Mouse (Mus musculus): ENCODE data around the gene Mier3. TPM values are rescaled to one million over a fixed set of nuclear protein-coding genes. Genes with fewer than 3 reads are reported as not detected.
"Not testable (repeated sequence)": the region's sequence is repeated elsewhere in the genome, so short reads cannot be mapped to it uniquely, and the experiment has no call there.

Gene Mier3
- total RNA-seq, 2 experiments from 2014 or later: 26.3 to 32.6 TPM

DNA sequence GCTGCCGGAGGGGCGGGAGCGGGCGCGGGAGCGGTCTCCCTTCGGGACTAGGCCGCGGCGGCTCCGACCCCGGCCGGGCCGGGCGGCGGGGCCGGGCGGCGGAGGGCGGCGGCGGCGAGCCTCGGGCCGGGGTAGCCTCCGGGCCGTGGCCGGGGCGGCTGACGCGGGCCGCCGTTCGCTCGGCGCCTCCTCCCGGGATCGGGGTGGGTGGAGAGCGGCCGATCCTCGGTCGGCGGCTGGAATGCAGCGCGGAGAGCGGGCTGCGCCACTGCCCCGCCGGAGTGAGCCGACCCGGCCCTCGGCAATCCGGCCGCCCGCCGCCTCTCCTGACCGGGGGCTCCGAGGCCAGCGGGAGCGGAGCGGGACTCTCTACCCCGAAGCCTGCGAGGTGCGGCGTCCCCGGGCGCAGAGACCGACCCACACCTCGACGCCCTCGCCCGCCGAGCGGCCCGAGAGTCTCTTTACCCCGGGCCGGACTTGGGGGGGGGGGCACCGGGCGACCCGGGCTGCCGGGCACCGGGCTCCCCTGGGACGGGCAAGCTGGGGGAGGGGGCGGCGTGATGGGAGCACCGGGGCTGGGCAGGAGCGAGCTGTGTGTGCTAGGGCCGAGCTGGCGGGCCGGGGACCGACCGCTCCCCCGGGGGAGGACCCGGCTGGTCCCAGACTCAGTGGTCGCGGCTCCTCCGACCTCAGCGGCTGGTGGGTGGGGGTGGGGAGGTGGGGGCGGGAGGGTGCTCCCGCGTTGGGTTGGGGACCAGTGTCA, 5.9 kb downstream of the Mier3 start:
- intact Hi-C loops (cut with DNase I): loop anchor here (1.0 to 5.0 kb wide), 3 partner anchors 36 to 224 kb away; partner anchors contain the start of gene Gpbp1

GRCm38 (mm10) chr13:111687285-111687781, 6.6 kb downstream of the Mier3 start:
- peak; percentile 35 to 68 for DNase-seq (ENCODE audit: low spot score in 2 of 2)
- intact Hi-C loops (cut with DNase I): loop anchor here (5.0 kb wide), 2 partner anchors 35 to 225 kb away; no protein-coding TSS in a partner anchor

More for the DNA sequence above, 5.9 kb downstream of the Mier3 start:
- peak; percentile 3 to 15 for DNase-seq (ENCODE audit: low spot score in 2 of 2)

GRCm38 (mm10) chr13:111703396-111703795, 22.6 kb downstream of the Mier3 start:
- DNase-seq (ENCODE audit: low spot score in 2 of 2): no peak
- intact Hi-C loops (cut with DNase I): no loop called here

- DNase-seq (ENCODE audit: low spot score in 2 of 2); intact Hi-C loops (cut with DNase I): not testable (repeated sequence)
Observed at GRCm38 (mm10) chr13:111703952-111704351, 23.2 kb downstream of the Mier3 start.

GRCm38 (mm10) chr13:111710531-111710930, 29.8 kb downstream of the Mier3 start:
- intact Hi-C loops (cut with DNase I): no loop called here

DNA sequence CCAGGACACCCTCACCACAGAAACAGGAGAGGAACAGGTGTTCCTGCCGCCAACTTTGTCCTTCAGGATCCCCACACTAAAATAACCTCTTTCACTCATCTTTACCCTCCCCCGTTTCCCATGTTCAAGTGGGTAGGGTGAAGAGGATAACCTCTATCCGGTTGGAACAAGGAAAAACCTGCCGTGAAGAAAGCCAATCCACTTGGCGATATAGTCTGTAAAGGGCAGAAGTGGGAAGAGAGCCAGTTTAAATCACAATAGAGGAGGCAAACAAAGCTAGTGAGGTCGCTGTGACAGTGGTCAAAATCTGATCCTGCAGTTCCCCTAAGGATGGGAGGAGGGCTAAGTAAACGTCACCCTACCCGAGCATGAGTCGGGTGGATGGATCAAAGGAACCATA, 38.9 kb downstream of the Mier3 start:
- intact Hi-C loops (cut with DNase I): loop anchor here (5.0 kb wide), 1 partner anchor 32 kb away; no protein-coding TSS in a partner anchor

More at GRCm38 (mm10) chr13:111710531-111710930, 29.8 kb downstream of the Mier3 start:
- no peak for DNase-seq (ENCODE audit: low spot score in 2 of 2)

DNA sequence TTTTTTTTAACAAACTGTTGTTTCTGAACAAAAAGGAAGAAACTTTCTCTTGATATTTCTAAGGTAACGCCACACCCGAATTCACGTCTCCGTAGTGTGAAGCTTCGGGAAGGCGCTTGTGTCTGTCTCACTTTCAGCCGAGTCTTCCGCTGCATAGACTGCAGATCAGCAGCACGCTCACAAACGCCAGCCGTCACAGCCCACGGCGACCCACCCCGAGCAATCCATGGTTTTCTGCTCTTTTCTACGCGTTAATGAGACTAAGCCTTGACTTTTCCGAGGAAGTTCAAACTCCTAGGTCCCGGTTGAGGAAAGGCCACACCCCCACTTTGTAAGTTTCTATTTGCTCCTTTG, 44.0 kb downstream of the Mier3 start:
- DNase-seq (ENCODE audit: low spot score in 2 of 2): no peak
- intact Hi-C loops (cut with DNase I): loop anchor here (5.0 kb wide), 2 partner anchors 37 to 237 kb away; no protein-coding TSS in a partner anchor

More for the DNA sequence above, 38.9 kb downstream of the Mier3 start:
- no peak for DNase-seq (ENCODE audit: low spot score in 2 of 2)

GRCm38 (mm10) chr13:111725165-111726077, 44.6 kb downstream of the Mier3 start:
- peak; percentile 93 to 96 for DNase-seq (ENCODE audit: low spot score in 2 of 2)
- intact Hi-C loops (cut with DNase I): loop anchor here (2.0 to 5.0 kb wide), 2 partner anchors 15 to 238 kb away; no protein-coding TSS in a partner anchor

GRCm38 (mm10) chr13:111726898-111727297, 46.1 kb downstream of the Mier3 start:
- intact Hi-C loops (cut with DNase I): loop anchor here (2.0 to 5.0 kb wide), 2 partner anchors 14 to 240 kb away; no protein-coding TSS in a partner anchor

GRCm38 (mm10) chr13:111741204-111741990, 60.6 kb downstream of the Mier3 start:
- intact Hi-C loops (cut with DNase I): loop anchor here (2.0 to 5.0 kb wide), 4 partner anchors 15 to 1359 kb away; no protein-coding TSS in a partner anchor
- DNase-seq (ENCODE audit: low spot score in 2 of 2): no peak

More at GRCm38 (mm10) chr13:111726898-111727297, 46.1 kb downstream of the Mier3 start:
- DNase-seq (ENCODE audit: low spot score in 2 of 2): no peak

DNA sequence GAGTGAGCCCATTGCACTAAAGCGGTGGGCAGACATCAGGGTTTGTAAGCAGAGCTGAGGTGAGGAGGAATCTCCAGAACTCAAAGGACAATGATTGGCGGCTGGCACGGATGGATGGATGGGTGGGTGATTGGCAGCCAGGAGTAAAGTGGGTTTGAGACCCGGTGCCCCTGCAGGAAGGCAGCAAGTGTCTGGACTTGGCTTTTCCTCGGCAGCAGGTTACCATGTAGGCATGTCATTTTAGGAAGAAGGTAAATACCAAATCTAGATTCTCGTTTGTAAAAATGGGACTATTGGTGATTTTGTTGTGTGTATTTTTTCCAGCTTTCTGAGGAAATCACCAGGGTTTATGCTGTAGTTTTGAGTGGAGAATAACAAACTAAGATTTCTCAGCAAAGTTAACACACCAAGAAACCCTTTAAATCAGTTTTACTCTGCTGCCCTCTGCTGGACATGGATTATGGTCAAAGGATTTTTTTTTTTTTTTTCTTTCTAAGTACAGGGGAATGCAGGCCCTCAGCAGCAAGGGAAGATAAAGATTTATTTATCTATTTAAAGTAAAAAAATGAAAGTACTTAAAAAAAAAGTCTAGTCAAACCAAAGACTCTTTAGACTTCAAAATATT, 61.3 kb downstream of the Mier3 start:
- intact Hi-C loops (cut with DNase I): loop anchor here (2.0 to 5.0 kb wide), 4 partner anchors 15 to 1360 kb away; no protein-coding TSS in a partner anchor
- DNase-seq (ENCODE audit: low spot score in 2 of 2): peak; percentile 51 to 73

DNA sequence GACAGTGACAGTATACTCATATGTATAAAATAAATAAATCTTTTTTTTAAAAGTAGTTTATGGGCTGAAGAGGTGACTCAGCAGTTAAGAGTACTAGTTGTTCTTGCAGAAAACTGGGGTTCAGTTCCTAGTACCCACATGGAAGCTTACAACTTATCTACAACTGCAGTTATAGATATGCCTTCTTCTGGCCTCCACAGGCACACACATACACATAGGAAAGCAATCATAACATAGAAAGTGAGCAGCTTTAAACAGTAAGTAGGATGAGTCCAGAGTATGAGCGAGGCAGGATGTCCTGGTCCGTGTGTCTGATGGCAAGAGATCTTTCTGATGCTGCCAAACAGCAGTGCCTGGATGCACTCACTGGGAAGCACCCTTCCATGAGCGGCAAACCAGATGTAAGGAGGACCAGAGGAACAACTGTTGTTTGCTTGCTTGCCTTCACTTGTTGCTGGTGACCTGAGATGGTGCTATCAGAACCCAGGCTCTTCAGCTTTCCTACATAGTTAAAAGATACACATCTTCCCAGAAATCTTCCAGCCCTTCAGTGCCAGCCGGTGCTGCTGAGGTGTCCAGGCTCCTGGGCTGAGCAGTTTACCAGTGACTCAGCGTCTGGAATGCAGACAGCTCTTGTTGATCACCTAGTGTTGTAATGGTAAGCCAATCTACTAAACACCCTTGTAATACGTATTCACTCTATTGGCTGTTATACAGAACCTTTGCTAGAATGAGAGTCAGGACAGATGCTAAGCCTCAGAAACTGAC, 63.6 kb downstream of the Mier3 start:
- intact Hi-C loops (cut with DNase I): loop anchor here (5.0 kb wide), 3 partner anchors 172 to 1362 kb away; no protein-coding TSS in a partner anchor

GRCm38 (mm10) chr13:111745216-111745615, 64.4 kb downstream of the Mier3 start:
- intact Hi-C loops (cut with DNase I): no loop called here
- no peak for DNase-seq (ENCODE audit: low spot score in 2 of 2)

More for the DNA sequence above, 63.6 kb downstream of the Mier3 start:
- no peak for DNase-seq (ENCODE audit: low spot score in 2 of 2)

GRCm38 (mm10) chr13:111746831-111747230, 66.1 kb downstream of the Mier3 start:
- DNase-seq (ENCODE audit: low spot score in 2 of 2): no peak
- intact Hi-C loops (cut with DNase I): no loop called here

DNA sequence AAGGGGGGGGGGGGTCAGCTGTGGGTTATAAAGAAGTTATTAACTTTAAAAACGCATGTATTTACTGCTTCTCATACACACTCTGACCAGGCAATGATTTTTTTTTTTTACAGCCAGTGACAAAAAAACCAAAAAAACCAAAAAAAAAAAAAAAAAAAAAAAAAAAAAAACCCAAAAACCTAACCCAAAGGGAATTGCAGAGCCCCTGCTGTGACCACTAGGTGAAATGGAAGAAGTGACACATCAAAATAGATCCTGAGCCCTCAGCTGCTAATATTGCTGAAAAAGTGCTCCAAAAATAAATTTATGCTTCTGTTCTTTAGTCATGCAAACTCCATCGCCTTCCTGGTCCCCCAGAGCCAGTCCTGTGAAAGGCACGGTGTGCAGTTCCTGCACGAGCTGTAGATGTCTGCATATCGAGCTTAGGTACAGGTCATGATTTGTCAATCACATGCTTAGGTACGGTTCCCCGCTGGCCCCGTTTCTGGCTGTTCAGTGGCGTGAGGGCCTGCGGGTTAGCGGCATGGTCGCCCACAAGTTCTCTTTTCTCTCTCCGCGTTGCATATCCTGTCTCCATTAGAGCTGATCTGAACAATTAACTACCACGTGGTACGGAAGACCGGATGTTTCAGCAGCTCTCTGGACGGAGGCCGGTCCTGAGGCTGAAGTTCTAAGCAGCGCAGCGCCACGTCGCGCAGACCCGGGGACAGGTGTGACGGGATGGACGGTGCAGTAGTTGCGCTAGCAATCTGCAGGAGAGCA, 67.7 kb downstream of the Mier3 start:
- DNase-seq (ENCODE audit: low spot score in 2 of 2): no peak
- intact Hi-C loops (cut with DNase I): no loop called here

- intact Hi-C loops (cut with DNase I): no loop called here
- DNase-seq (ENCODE audit: low spot score in 2 of 2): no peak
Observed at GRCm38 (mm10) chr13:111753321-111753720, 72.5 kb downstream of the Mier3 start.

DNA sequence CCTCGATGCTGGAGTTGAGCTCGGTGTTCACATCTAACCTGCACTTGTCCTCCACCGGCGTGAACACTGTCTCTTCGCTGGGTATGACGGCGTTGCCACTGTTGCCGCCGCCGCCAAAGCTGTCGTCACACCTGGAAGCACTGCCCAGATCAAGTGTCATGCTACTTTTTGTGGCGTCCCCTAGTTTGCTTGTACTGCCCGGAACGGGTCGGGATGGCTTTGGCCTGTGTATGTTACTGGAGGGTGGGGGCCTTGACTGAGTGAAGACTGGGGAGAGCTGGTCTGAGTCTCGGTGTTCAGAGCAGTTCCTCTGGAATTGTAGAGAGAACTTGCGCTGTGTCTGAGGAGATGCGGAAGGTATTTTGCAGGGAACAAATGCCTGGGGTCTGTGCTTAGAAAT, 74.6 kb downstream of the Mier3 start:
- no peak for DNase-seq (ENCODE audit: low spot score in 2 of 2)
- intact Hi-C loops (cut with DNase I): no loop called here
